Mouse (Mus musculus): ENCODE data around the gene Kif1a. TPM values are rescaled to one million over a fixed set of nuclear protein-coding genes. Genes with fewer than 3 reads are reported as not detected.
"Not testable (repeated sequence)": the region's sequence is repeated elsewhere in the genome, so short reads cannot be mapped to it uniquely, and the experiment has no call there.

The Kif1a gene
- polyA plus RNA-seq, 1 experiment from 2014 or later = 31.4 TPM

GRCm38 (mm10) chr1:92981056-92981845 lies 120.5 kb downstream of the Kif1a start:
- no peaks in the 10 kb centered on the region for H3K36me3 ChIP-seq
- 0 out of 2 replicates have a peak, but pooled peaks cover 5% of the 10 kb centered on the region for H3K27me3 ChIP-seq
- H3K4me1 ChIP-seq = no peaks in the 10 kb centered on the region
- no peaks in the 10 kb centered on the region for H3K9me3 ChIP-seq
- no peak overlapping the region for H3K27ac ChIP-seq
- WGBS = 79% methylated on average over 7 of the region's 7 CpGs
- ATAC-seq (ENCODE audit: insufficient number of reproducible peaks, insufficient read depth, low FRiP score, low TSS enrichment) = no peak
- no peak overlapping the region for H3K4me3 ChIP-seq
- no peak overlapping the region for H3K4me2 ChIP-seq (replicated peaks)
- H3K9ac ChIP-seq = no peak overlapping the region

GRCm38 (mm10) chr1:92979073-92979602 lies 122.6 kb downstream of the Kif1a start:
- 0 out of 2 replicates have a peak, but pooled peaks cover 5% of the 10 kb centered on the region for H3K27me3 ChIP-seq
- 29% methylated on average over 11 of the region's 11 CpGs for WGBS
- H3K36me3 ChIP-seq = no peaks in the 10 kb centered on the region
- H3K4me3 ChIP-seq = no peak overlapping the region
- no peak overlapping the region for H3K27ac ChIP-seq
- H3K9ac ChIP-seq = no peak overlapping the region
- no peaks in the 10 kb centered on the region for H3K4me1 ChIP-seq
- no peak overlapping the region for H3K4me2 ChIP-seq (replicated peaks)
- ATAC-seq (ENCODE audit: insufficient number of reproducible peaks, insufficient read depth, low FRiP score, low TSS enrichment) = 0 out of 2 replicates have a peak, but pooled peaks have one; percentile 30
- no peaks in the 10 kb centered on the region for H3K9me3 ChIP-seq

DNA sequence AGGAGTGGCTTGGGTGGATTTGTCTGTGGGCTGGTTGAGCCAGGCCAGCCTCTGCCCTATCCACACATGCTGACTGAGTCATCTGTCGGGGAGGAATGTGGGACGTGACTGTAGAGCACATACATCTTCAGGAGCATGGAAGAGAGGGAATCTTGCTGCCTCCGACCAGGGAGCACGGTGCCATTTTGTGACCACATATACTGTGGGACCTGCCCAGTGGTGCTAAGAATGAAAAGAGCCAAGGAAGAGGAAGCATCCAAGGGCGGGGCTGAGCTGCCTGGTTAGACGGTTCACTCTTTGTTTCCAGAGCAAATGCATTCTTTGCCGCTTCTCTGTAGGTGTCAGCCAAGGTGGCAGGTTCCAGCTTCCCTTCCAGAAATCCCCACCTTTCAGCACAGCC lies 123.1 kb downstream of the Kif1a start:
- Histone ChIP-seq H3K4me1 (no peaks in the 10 kb centered on the region), H3K4me2 (replicated peaks) (no peak overlapping the region), H3K9me3 (no peaks in the 10 kb centered on the region), H3K36me3 (no peaks in the 10 kb centered on the region), H3K4me3 (no peak overlapping the region), H3K27ac (no peak overlapping the region), H3K27me3 (0 out of 2 replicates have a peak, but pooled peaks cover 5% of the 10 kb centered on the region), H3K9ac (no peak overlapping the region)
- WGBS = 44% methylated on average over 7 of the region's 7 CpGs
- ATAC-seq (ENCODE audit: insufficient number of reproducible peaks, insufficient read depth, low FRiP score, low TSS enrichment) = no peak

- Histone ChIP-seq H3K4me3 (no peak overlapping the region), H3K36me3 (no peaks in the 10 kb centered on the region), H3K4me1 (no peaks in the 10 kb centered on the region), H3K27ac (no peak overlapping the region), H3K27me3 (0 out of 2 replicates have a peak, but pooled peaks cover 5% of the 10 kb centered on the region), H3K9ac (no peak overlapping the region), H3K4me2 (replicated peaks) (no peak overlapping the region), H3K9me3 (no peaks in the 10 kb centered on the region)
- 0 out of 2 replicates have a peak, but pooled peaks have one; percentile 17 for ATAC-seq (ENCODE audit: insufficient number of reproducible peaks, insufficient read depth, low FRiP score, low TSS enrichment)
- 55% methylated on average over 6 of the region's 6 CpGs for WGBS
Observed at GRCm38 (mm10) chr1:92976141-92976566, 125.6 kb downstream of the Kif1a start.

- Histone ChIP-seq H3K4me1 (no peaks in the 10 kb centered on the region), H3K27me3 (0 out of 2 replicates have a peak, but pooled peaks cover under 1% of the 10 kb centered on the region), H3K4me3 (no peak overlapping the region), H3K9me3 (no peaks in the 10 kb centered on the region), H3K27ac (no peak overlapping the region), H3K36me3 (no peaks in the 10 kb centered on the region), H3K4me2 (replicated peaks) (no peak overlapping the region), H3K9ac (no peak overlapping the region)
- ATAC-seq (ENCODE audit: insufficient number of reproducible peaks, insufficient read depth, low FRiP score, low TSS enrichment) = no peak
- 71% methylated on average over 1 of the region's 1 CpGs for WGBS
Observed at GRCm38 (mm10) chr1:92972854-92973253, 128.9 kb downstream of the Kif1a start.

DNA sequence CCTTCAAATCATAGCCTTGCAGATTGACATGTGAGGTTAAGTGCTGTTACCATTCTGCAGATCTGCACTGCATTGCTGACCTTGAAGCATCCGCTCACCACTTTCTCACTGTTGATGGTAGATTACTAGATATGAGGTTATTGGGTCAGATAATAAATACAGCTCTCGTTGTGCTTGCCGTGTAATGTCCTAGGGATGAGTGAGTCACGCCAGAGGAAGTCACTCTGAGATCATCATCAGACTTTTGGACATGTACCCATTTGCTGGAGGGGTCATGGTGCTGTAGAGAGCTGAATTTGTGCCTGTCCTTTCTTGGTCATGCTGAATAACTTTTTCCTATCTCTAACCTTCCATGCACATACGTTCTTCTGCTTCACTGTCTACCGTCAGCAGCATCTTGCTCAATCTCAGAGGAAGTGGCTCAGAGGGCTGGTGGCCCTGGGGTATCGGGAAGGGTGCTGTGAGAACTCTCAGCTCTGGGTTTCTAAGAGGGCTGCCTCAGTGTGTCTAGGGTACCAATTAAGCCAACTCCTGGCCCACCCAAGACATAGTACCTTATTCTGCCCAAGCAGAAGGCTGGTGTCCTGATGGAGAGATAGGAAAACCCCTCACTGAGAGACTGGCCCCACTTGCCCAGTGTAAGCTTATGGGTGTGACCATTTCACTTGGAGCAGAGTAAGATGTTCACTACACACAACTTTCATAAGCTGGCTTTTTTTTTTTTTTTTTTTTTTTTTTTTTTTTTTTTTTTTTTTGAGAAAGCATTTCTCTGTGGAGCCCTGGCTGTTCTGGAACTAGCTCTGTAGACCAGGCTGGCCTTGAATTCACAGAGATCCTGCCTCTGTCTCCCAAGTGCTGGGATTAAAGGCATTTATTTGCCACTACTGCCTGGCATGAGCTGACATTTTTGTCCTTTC lies 129.6 kb downstream of the Kif1a start:
- H3K4me3 ChIP-seq = no peak overlapping the region
- H3K4me2 ChIP-seq (replicated peaks) = no peak overlapping the region
- no peak for ATAC-seq (ENCODE audit: insufficient number of reproducible peaks, insufficient read depth, low FRiP score, low TSS enrichment)
- no peak overlapping the region for H3K27ac ChIP-seq
- H3K9ac ChIP-seq = no peak overlapping the region
- H3K27me3 ChIP-seq = no peaks in the 10 kb centered on the region
- WGBS = 92% methylated on average over 7 of the region's 7 CpGs
- no peaks in the 10 kb centered on the region for H3K36me3 ChIP-seq
- no peaks in the 10 kb centered on the region for H3K9me3 ChIP-seq
- H3K4me1 ChIP-seq = no peaks in the 10 kb centered on the region

- H3K9me3 ChIP-seq; ATAC-seq (ENCODE audit: insufficient number of reproducible peaks, insufficient read depth, low FRiP score, low TSS enrichment); H3K9ac ChIP-seq; H3K36me3 ChIP-seq; H3K4me1 ChIP-seq; H3K4me2 ChIP-seq (replicated peaks); H3K27me3 ChIP-seq; H3K27ac ChIP-seq; H3K4me3 ChIP-seq: not testable (repeated sequence)
- 87% methylated on average over 6 of the region's 6 CpGs for WGBS
Observed at GRCm38 (mm10) chr1:92970791-92971190, 131.0 kb downstream of the Kif1a start.

Other genes starting within 250 kb of the Kif1a start
- 0.55 TPM in 2 replicates for gene Ankmy1, start 199.0 kb downstream of the Kif1a start, polyA plus RNA-seq (2016; fragmentation: Nextera tagmentation; extraction: Ambion mirVana)
- 10.8 and 10.9 TPM in 2 replicates for gene Dusp28, start 195.0 kb downstream of the Kif1a start, polyA plus RNA-seq (2016; fragmentation: Nextera tagmentation; extraction: Ambion mirVana)
- 38.4 and 39.4 TPM in 2 replicates for gene Rnpepl1, start 191.2 kb downstream of the Kif1a start, polyA plus RNA-seq (2016; fragmentation: Nextera tagmentation; extraction: Ambion mirVana)
- gene Capn10, start 167.6 kb downstream of the Kif1a start, polyA plus RNA-seq (2016; fragmentation: Nextera tagmentation; extraction: Ambion mirVana) = 42.7 and 44.7 TPM in 2 replicates
- 0.36 and 0.57 TPM in 2 replicates for gene Gpr35, start 151.1 kb downstream of the Kif1a start, polyA plus RNA-seq (2016; fragmentation: Nextera tagmentation; extraction: Ambion mirVana)
- not detected in 2 replicates for gene Aqp12, start 95.6 kb downstream of the Kif1a start, polyA plus RNA-seq (2016; fragmentation: Nextera tagmentation; extraction: Ambion mirVana)
- not detected in 2 replicates for gene Agxt, start 33.3 kb upstream of the Kif1a start, polyA plus RNA-seq (2016; fragmentation: Nextera tagmentation; extraction: Ambion mirVana)
- 0.09 and 0.19 TPM in 2 replicates for gene 2310007B03Rik, start 59.0 kb upstream of the Kif1a start, polyA plus RNA-seq (2016; fragmentation: Nextera tagmentation; extraction: Ambion mirVana)
- 0.18 TPM in 2 replicates for gene Crocc2, start 66.8 kb upstream of the Kif1a start, polyA plus RNA-seq (2016; fragmentation: Nextera tagmentation; extraction: Ambion mirVana)
- 24.6 and 30.6 TPM in 2 replicates for gene Sned1, start 133.9 kb upstream of the Kif1a start, polyA plus RNA-seq (2016; fragmentation: Nextera tagmentation; extraction: Ambion mirVana)
- gene Mterf4, start 204.0 kb upstream of the Kif1a start, polyA plus RNA-seq (2016; fragmentation: Nextera tagmentation; extraction: Ambion mirVana) = 33.5 and 36.8 TPM in 2 replicates
- gene Ppp1r7, start 240.9 kb upstream of the Kif1a start, polyA plus RNA-seq (2016; fragmentation: Nextera tagmentation; extraction: Ambion mirVana) = 70.6 and 71.1 TPM in 2 replicates
- gene Pask, start 241.5 kb upstream of the Kif1a start, polyA plus RNA-seq (2016; fragmentation: Nextera tagmentation; extraction: Ambion mirVana) = 22.6 and 22.9 TPM in 2 replicates